Mouse (Mus musculus): ENCODE measurements around the gene Myt1l. TPM values are rescaled to one million over a fixed set of nuclear protein-coding genes. Genes with fewer than 3 reads are reported as not detected.

Myt1l gene
- polyA plus RNA-seq, 1 experiment = 369 TPM

DNA sequence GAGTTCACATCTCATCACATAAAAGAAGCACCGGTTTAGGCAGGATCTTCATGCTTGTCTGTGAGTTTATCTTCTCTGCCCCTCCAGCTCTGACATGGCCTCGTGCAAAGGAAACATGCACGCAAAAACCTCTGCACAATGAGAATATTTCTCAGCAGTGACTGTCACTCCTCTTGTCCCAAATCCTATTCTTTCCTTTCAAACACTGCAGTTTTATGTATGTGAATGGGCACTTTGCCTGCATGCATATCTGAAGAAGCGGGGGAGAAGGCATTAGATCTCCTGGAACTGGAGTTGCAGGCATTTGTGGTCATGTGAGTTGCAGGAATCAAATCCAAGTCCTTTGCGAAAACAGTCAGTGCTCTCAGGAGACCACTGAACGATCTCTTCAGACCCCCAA is 73.0 kb downstream of the Myt1l start:
- TF ChIP-seq CTCF (IDR thresholded peaks at IDR 0.05; ENCODE audit: insufficient read depth, low read depth, low read length) (no peak), POLR2A (IDR thresholded peaks at IDR 0.05; ENCODE audit: insufficient read depth, low read depth, low read length) (no peak)
- Histone ChIP-seq H3K27ac (ENCODE audit: insufficient read depth, low read depth, low read length) (no peak overlapping the region), H3K4me3 (ENCODE audit: insufficient read depth, low read depth, low read length) (no peak overlapping the region), H3K4me1 (ENCODE audit: control insufficient read depth, insufficient read depth, low read length) (peaks cover 4% of the 10 kb centered on the region)
- WGBS = 73% methylated on average over 6 of the region's 6 CpGs

DNA sequence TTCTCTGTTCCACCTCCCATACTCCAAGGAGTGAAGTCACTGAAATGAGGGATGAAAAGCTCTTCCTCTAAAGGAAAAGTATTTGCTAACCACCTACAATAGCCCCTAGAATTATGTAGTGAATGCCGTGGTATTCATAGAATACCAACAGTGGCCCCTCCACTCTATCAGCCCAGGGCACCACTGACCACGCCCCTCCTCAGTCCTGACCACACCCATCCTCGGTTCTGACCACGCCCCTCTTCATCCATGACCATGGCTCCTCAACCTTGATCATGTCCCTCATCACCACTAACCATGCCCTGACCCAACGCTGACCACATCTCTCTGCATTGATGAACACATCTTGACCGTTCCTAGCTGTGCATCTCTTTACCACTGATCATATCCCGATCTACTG is 76.5 kb downstream of the Myt1l start:
- Histone ChIP-seq H3K4me1 (ENCODE audit: control insufficient read depth, insufficient read depth, low read length) (peaks cover 10% of the 10 kb centered on the region), H3K27ac (ENCODE audit: insufficient read depth, low read depth, low read length) (no peak overlapping the region), H3K4me3 (ENCODE audit: insufficient read depth, low read depth, low read length) (no peak overlapping the region)
- 87% methylated on average over 7 of the region's 7 CpGs for WGBS
- TF ChIP-seq CTCF (IDR thresholded peaks at IDR 0.05; ENCODE audit: insufficient read depth, low read depth, low read length) = no peak
- no peak for TF ChIP-seq POLR2A (IDR thresholded peaks at IDR 0.05; ENCODE audit: insufficient read depth, low read depth, low read length)

GRCm38 (mm10) chr12:29605124-29605523 is 76.9 kb downstream of the Myt1l start:
- WGBS = 61% methylated on average over 5 of the region's 5 CpGs
- Histone ChIP-seq H3K27ac (ENCODE audit: insufficient read depth, low read depth, low read length) (no peak overlapping the region), H3K4me1 (ENCODE audit: control insufficient read depth, insufficient read depth, low read length) (peaks cover 10% of the 10 kb centered on the region), H3K4me3 (ENCODE audit: insufficient read depth, low read depth, low read length) (no peak overlapping the region)
- TF ChIP-seq CTCF (IDR thresholded peaks at IDR 0.05; ENCODE audit: insufficient read depth, low read depth, low read length) = no peak
- TF ChIP-seq POLR2A (IDR thresholded peaks at IDR 0.05; ENCODE audit: insufficient read depth, low read depth, low read length) = no peak

GRCm38 (mm10) chr12:29606221-29606620 is 78.0 kb downstream of the Myt1l start:
- TF ChIP-seq CTCF (IDR thresholded peaks at IDR 0.05; ENCODE audit: insufficient read depth, low read depth, low read length) (no peak), POLR2A (IDR thresholded peaks at IDR 0.05; ENCODE audit: insufficient read depth, low read depth, low read length) (no peak)
- peaks cover 10% of the 10 kb centered on the region for H3K4me1 ChIP-seq (ENCODE audit: control insufficient read depth, insufficient read depth, low read length)
- 70% methylated on average over 6 of the region's 6 CpGs for WGBS
- no peak overlapping the region for H3K4me3 ChIP-seq (ENCODE audit: insufficient read depth, low read depth, low read length)
- H3K27ac ChIP-seq (ENCODE audit: insufficient read depth, low read depth, low read length) = no peak overlapping the region

DNA sequence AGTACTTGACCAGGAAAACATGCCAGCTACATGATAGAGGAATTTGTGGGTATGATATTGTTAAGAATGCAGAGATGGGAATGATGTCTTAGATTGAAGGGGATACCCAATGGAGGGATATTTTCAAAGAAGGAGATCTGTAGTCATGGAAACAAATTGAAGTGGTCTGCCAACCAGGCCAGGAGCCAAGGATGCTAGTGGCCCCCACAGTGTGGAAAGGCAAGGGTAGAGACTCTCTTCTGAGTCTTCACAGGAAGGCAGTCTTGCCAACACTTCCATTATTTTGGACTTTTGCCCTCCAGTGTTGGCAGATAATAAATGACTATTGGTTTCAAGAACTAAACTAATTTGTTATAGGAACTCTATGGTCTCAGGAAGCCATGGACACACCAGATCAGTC is 89.6 kb downstream of the Myt1l start:
- H3K27ac ChIP-seq (ENCODE audit: insufficient read depth, low read depth, low read length) = no peak overlapping the region
- no peaks in the 10 kb centered on the region for H3K4me1 ChIP-seq (ENCODE audit: control insufficient read depth, insufficient read depth, low read length)
- no peak for TF ChIP-seq CTCF (IDR thresholded peaks at IDR 0.05; ENCODE audit: insufficient read depth, low read depth, low read length)
- TF ChIP-seq POLR2A (IDR thresholded peaks at IDR 0.05; ENCODE audit: insufficient read depth, low read depth, low read length) = no peak

DNA sequence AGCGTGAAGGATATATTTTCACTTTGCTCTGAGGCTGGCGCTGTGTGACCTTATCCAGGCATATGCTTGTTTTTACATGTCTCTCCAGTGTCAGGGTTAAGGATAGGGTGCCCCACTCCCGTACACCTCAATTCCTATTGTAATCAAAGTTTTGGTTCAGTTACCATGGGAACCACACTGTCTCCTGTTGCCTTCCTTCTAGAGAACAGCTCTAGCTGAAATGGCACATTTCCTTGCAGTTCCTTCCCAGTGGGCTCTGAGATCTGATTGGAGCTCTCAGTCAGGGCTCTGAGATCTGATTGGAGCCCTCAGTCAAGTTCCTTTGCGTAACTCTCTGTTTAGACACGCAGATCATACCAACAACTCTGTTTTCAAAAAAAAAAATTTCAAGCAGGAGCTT is 93.3 kb downstream of the Myt1l start:
- WGBS = 69% methylated on average over 5 of the region's 5 CpGs

More for the DNA sequence above, 89.6 kb downstream of the Myt1l start:
- H3K4me3 ChIP-seq (ENCODE audit: insufficient read depth, low read depth, low read length) = no peak overlapping the region

DNA sequence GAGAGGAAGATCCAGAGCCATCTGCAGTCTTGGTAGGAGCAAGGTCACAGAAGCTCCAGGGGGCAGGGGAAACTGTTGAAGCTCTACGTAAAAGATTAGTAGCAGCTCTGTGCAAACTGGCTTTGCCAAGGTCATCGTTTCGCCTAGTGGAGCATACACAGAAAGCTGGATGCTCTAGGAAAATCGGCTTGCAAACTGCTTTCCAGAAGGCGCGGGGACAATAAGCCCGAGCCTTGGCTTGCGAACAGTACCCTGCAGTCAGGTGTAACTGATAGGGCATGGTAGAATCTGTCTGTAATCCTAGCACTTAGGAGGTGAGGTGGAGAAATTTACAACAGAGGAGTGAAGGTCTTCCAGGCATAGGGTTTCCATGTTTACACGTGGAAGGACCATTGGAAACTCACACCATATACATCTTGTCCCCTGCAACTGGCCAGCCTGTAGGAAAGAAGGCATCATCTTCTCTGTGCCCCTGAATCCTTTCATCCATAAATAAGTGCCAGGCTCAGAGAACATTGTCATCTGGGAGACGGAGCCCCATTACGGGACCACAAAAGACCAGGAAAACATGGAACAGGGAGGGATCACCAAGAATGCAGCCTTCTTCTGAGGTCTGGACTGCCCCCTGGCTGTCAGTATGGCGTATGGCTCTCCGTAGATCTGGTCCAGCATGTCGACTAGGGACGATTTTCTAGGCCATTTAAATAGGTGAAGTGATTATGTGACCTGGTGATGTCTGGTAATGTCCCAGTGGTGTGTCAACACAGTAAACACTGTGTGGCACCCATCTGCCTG is 100.0 kb downstream of the Myt1l start:
- Histone ChIP-seq H3K4me3 (ENCODE audit: insufficient read depth, low read depth, low read length) (no peak overlapping the region), H3K27ac (ENCODE audit: insufficient read depth, low read depth, low read length) (peak overlapping the region; percentile 8), H3K4me1 (ENCODE audit: control insufficient read depth, insufficient read depth, low read length) (peaks cover 28% of the 10 kb centered on the region)
- 63% methylated on average over 15 of the region's 15 CpGs for WGBS
- no peak for TF ChIP-seq CTCF (IDR thresholded peaks at IDR 0.05; ENCODE audit: insufficient read depth, low read depth, low read length)
- TF ChIP-seq POLR2A (IDR thresholded peaks at IDR 0.05; ENCODE audit: insufficient read depth, low read depth, low read length) = no peak

More for the DNA sequence above, 93.3 kb downstream of the Myt1l start:
- Histone ChIP-seq H3K27ac (ENCODE audit: insufficient read depth, low read depth, low read length) (no peak overlapping the region), H3K4me3 (ENCODE audit: insufficient read depth, low read depth, low read length) (no peak overlapping the region), H3K4me1 (ENCODE audit: control insufficient read depth, insufficient read depth, low read length) (peaks cover 8% of the 10 kb centered on the region)
- no peak for TF ChIP-seq POLR2A (IDR thresholded peaks at IDR 0.05; ENCODE audit: insufficient read depth, low read depth, low read length)
- no peak for TF ChIP-seq CTCF (IDR thresholded peaks at IDR 0.05; ENCODE audit: insufficient read depth, low read depth, low read length)

DNA sequence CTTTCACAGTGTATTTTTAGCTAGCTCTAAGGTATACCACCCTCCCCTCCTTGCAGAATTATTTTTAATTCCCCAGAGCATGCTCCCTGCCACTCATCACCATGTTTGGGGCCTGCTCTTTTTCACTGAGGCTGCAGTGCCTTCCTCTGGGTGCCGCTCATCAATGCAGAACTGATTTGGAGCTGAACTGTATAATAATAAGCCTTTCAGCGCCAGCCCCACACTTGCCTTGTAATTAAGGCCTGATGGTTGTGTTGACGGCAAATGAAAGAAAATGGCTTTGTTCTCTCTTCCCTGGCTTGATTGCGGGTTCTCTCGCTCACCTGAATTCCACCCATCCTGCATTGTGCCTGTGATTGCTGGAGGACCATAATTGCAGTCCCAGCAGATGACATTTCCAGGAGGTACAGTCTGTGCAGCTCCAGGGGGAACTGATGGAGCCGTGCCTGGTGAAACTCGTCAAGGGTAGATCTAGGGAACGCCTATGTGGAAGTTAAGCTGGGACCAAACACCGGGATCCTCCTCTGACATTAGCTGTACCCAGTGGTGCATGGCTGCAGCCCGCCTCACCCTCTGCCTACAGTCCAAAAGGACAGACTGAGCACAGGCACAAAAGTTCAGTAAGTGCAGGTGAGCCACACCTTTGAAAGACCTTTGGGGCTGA is 101.8 kb downstream of the Myt1l start:
- TF ChIP-seq POLR2A (IDR thresholded peaks at IDR 0.05; ENCODE audit: insufficient read depth, low read depth, low read length) = no peak
- no peak for TF ChIP-seq CTCF (IDR thresholded peaks at IDR 0.05; ENCODE audit: insufficient read depth, low read depth, low read length)
- H3K4me1 ChIP-seq (ENCODE audit: control insufficient read depth, insufficient read depth, low read length) = peaks cover 28% of the 10 kb centered on the region
- peak overlapping the region; percentile 75 for H3K27ac ChIP-seq (ENCODE audit: insufficient read depth, low read depth, low read length)
- no peak overlapping the region for H3K4me3 ChIP-seq (ENCODE audit: insufficient read depth, low read depth, low read length)
- 18% methylated on average over 10 of the region's 10 CpGs for WGBS

- H3K4me3 ChIP-seq (ENCODE audit: insufficient read depth, low read depth, low read length) = no peak overlapping the region
- H3K4me1 ChIP-seq (ENCODE audit: control insufficient read depth, insufficient read depth, low read length) = peaks cover 9% of the 10 kb centered on the region
- TF ChIP-seq POLR2A (IDR thresholded peaks at IDR 0.05; ENCODE audit: insufficient read depth, low read depth, low read length) = no peak
- no peak for TF ChIP-seq CTCF (IDR thresholded peaks at IDR 0.05; ENCODE audit: insufficient read depth, low read depth, low read length)
- H3K27ac ChIP-seq (ENCODE audit: insufficient read depth, low read depth, low read length) = no peak overlapping the region
- WGBS = 53% methylated on average over 2 of the region's 2 CpGs
Measured at GRCm38 (mm10) chr12:29634509-29634908, 106.3 kb downstream of the Myt1l start.
